Mouse (Mus musculus): ENCODE results near the gene Rsad2. TPM values are rescaled to one million over a fixed set of nuclear protein-coding genes. Genes with fewer than 3 reads are reported as not detected.

Gene Rsad2
- polyA plus RNA-seq, 1 experiment from 2014 or later: 12.8 TPM

- H3K9ac ChIP-seq (ENCODE audit: low read depth, low read length): no peak overlapping the region
- no peak overlapping the region for H3K4me3 ChIP-seq (ENCODE audit: low read depth, low read length)
- no peak overlapping the region for H3K27ac ChIP-seq (ENCODE audit: low read length)
- no peak for ATAC-seq (ENCODE audit: low read depth)
- no peaks in the 10 kb centered on the region for H3K9me3 ChIP-seq (replicated peaks; ENCODE audit: control insufficient read depth, low read length)
- peaks cover 4% of the 10 kb centered on the region; the same call in 1 of the 2 replicates for H3K4me1 ChIP-seq (ENCODE audit: control insufficient read depth, low read depth, low read length)
- H3K4me2 ChIP-seq (ENCODE audit: low read depth, low read length): no peak overlapping the region
- no peaks in the 10 kb centered on the region for H3K27me3 ChIP-seq (ENCODE audit: control insufficient read depth, insufficient read depth, low read depth, low read length)
- 76% methylated on average over 2 of the region's 2 CpGs for WGBS (ENCODE audit: insufficient replicate concordance)
- H3K36me3 ChIP-seq (ENCODE audit: control insufficient read depth, insufficient read depth): no peaks in the 10 kb centered on the region
Measured at GRCm38 (mm10) chr12:26424841-26425240, 31.4 kb downstream of the Rsad2 start.

- Histone ChIP-seq H3K36me3 (ENCODE audit: control insufficient read depth, insufficient read depth) (no peaks in the 10 kb centered on the region), H3K4me2 (ENCODE audit: low read depth, low read length) (no peak overlapping the region), H3K9ac (ENCODE audit: low read depth, low read length) (no peak overlapping the region), H3K4me3 (ENCODE audit: low read depth, low read length) (no peak overlapping the region), H3K4me1 (ENCODE audit: control insufficient read depth, low read depth, low read length) (no peaks in the 10 kb centered on the region), H3K27me3 (ENCODE audit: control insufficient read depth, insufficient read depth, low read depth, low read length) (peaks cover 16% of the 10 kb centered on the region), H3K27ac (ENCODE audit: low read length) (no peak overlapping the region), H3K9me3 (replicated peaks; ENCODE audit: control insufficient read depth, low read length) (no peaks in the 10 kb centered on the region)
- WGBS (ENCODE audit: insufficient replicate concordance): 30% methylated on average over 4 of the region's 4 CpGs
- ATAC-seq (ENCODE audit: low read depth): no peak; the same call in 1 of the 2 replicates
Measured at GRCm38 (mm10) chr12:26418322-26418721, 37.9 kb downstream of the Rsad2 start.

GRCm38 (mm10) chr12:26416636-26417295 lies 39.5 kb downstream of the Rsad2 start:
- WGBS (ENCODE audit: insufficient replicate concordance): 61% methylated on average over 7 of the region's 7 CpGs
- no peak overlapping the region for H3K9ac ChIP-seq (ENCODE audit: low read depth, low read length)
- peaks cover 16% of the 10 kb centered on the region for H3K27me3 ChIP-seq (ENCODE audit: control insufficient read depth, insufficient read depth, low read depth, low read length)
- no peaks in the 10 kb centered on the region for H3K9me3 ChIP-seq (replicated peaks; ENCODE audit: control insufficient read depth, low read length)
- H3K4me1 ChIP-seq (ENCODE audit: control insufficient read depth, low read depth, low read length): no peaks in the 10 kb centered on the region
- no peaks in the 10 kb centered on the region for H3K36me3 ChIP-seq (ENCODE audit: control insufficient read depth, insufficient read depth)
- H3K4me2 ChIP-seq (ENCODE audit: low read depth, low read length): no peak overlapping the region
- H3K4me3 ChIP-seq (ENCODE audit: low read depth, low read length): no peak overlapping the region
- ATAC-seq (ENCODE audit: low read depth): no peak
- no peak overlapping the region for H3K27ac ChIP-seq (ENCODE audit: low read length)

- Histone ChIP-seq H3K27me3 (ENCODE audit: control insufficient read depth, insufficient read depth, low read depth, low read length) (peaks cover 16% of the 10 kb centered on the region), H3K9me3 (replicated peaks; ENCODE audit: control insufficient read depth, low read length) (no peaks in the 10 kb centered on the region), H3K27ac (ENCODE audit: low read length) (no peak within 1 kb of the TSS), H3K9ac (ENCODE audit: low read depth, low read length) (peak within 1 kb of the TSS; percentile 59), H3K4me2 (ENCODE audit: low read depth, low read length) (peak within 1 kb of the TSS; percentile 79), H3K4me1 (ENCODE audit: control insufficient read depth, low read depth, low read length) (no peaks in the 10 kb centered on the region), H3K36me3 (ENCODE audit: control insufficient read depth, insufficient read depth) (no peaks in the 10 kb centered on the region), H3K4me3 (ENCODE audit: low read depth, low read length) (peak within 1 kb of the TSS; percentile 66)
- under 1% methylated on average over 43 of the region's 45 CpGs for WGBS (ENCODE audit: insufficient replicate concordance)
- ATAC-seq (ENCODE audit: low read depth): peak; percentile 79
Measured at GRCm38 (mm10) chr12:26415104-26415771, 41.0 kb downstream of the Rsad2 start, which contains the start of gene Rnf144a. TSS of gene Rnf144a (minus strand) at chr12:26415254.

- ATAC-seq (ENCODE audit: low read depth): peak; percentile 39
- no peaks in the 10 kb centered on the region for H3K36me3 ChIP-seq (ENCODE audit: control insufficient read depth, insufficient read depth)
- H3K9me3 ChIP-seq (replicated peaks; ENCODE audit: control insufficient read depth, low read length): no peaks in the 10 kb centered on the region
- H3K4me1 ChIP-seq (ENCODE audit: control insufficient read depth, low read depth, low read length): no peaks in the 10 kb centered on the region
- peak overlapping the region; percentile 66 for H3K4me3 ChIP-seq (ENCODE audit: low read depth, low read length)
- H3K27ac ChIP-seq (ENCODE audit: low read length): no peak overlapping the region
- WGBS (ENCODE audit: insufficient replicate concordance): under 1% methylated on average over 64 of the region's 64 CpGs
- H3K27me3 ChIP-seq (ENCODE audit: control insufficient read depth, insufficient read depth, low read depth, low read length): peaks cover 16% of the 10 kb centered on the region
- peak overlapping the region; percentile 59 for H3K9ac ChIP-seq (ENCODE audit: low read depth, low read length)
- peak overlapping the region; percentile 79 for H3K4me2 ChIP-seq (ENCODE audit: low read depth, low read length)
Measured at GRCm38 (mm10) chr12:26414451-26415103, 41.7 kb downstream of the Rsad2 start.

GRCm38 (mm10) chr12:26413961-26414411 lies 42.3 kb downstream of the Rsad2 start:
- Histone ChIP-seq H3K27ac (ENCODE audit: low read length) (no peak overlapping the region), H3K9ac (ENCODE audit: low read depth, low read length) (no peak overlapping the region; the same call in 1 of the 2 replicates), H3K4me1 (ENCODE audit: control insufficient read depth, low read depth, low read length) (no peaks in the 10 kb centered on the region), H3K36me3 (ENCODE audit: control insufficient read depth, insufficient read depth) (no peaks in the 10 kb centered on the region), H3K9me3 (replicated peaks; ENCODE audit: control insufficient read depth, low read length) (no peaks in the 10 kb centered on the region), H3K27me3 (ENCODE audit: control insufficient read depth, insufficient read depth, low read depth, low read length) (peaks cover 16% of the 10 kb centered on the region), H3K4me2 (ENCODE audit: low read depth, low read length) (peak overlapping the region; percentile 79), H3K4me3 (ENCODE audit: low read depth, low read length) (peak overlapping the region; percentile 66)
- no peak for ATAC-seq (ENCODE audit: low read depth)
- WGBS (ENCODE audit: insufficient replicate concordance): 35% methylated on average over 8 of the region's 8 CpGs

GRCm38 (mm10) chr12:26412802-26413201 lies 43.5 kb downstream of the Rsad2 start:
- no peak overlapping the region for H3K4me3 ChIP-seq (ENCODE audit: low read depth, low read length)
- 72% methylated on average over 6 of the region's 6 CpGs for WGBS (ENCODE audit: insufficient replicate concordance)
- no peaks in the 10 kb centered on the region for H3K4me1 ChIP-seq (ENCODE audit: control insufficient read depth, low read depth, low read length)
- no peaks in the 10 kb centered on the region for H3K36me3 ChIP-seq (ENCODE audit: control insufficient read depth, insufficient read depth)
- no peak overlapping the region for H3K9ac ChIP-seq (ENCODE audit: low read depth, low read length)
- no peak overlapping the region for H3K27ac ChIP-seq (ENCODE audit: low read length)
- peaks cover 16% of the 10 kb centered on the region for H3K27me3 ChIP-seq (ENCODE audit: control insufficient read depth, insufficient read depth, low read depth, low read length)
- H3K4me2 ChIP-seq (ENCODE audit: low read depth, low read length): no peak overlapping the region
- no peaks in the 10 kb centered on the region for H3K9me3 ChIP-seq (replicated peaks; ENCODE audit: control insufficient read depth, low read length)
- ATAC-seq (ENCODE audit: low read depth): no peak

- no peak overlapping the region for H3K4me2 ChIP-seq (ENCODE audit: low read depth, low read length)
- no peaks in the 10 kb centered on the region for H3K9me3 ChIP-seq (replicated peaks; ENCODE audit: control insufficient read depth, low read length)
- H3K9ac ChIP-seq (ENCODE audit: low read depth, low read length): no peak overlapping the region
- H3K27ac ChIP-seq (ENCODE audit: low read length): no peak overlapping the region
- H3K4me1 ChIP-seq (ENCODE audit: control insufficient read depth, low read depth, low read length): no peaks in the 10 kb centered on the region
- H3K27me3 ChIP-seq (ENCODE audit: control insufficient read depth, insufficient read depth, low read depth, low read length): peaks cover 16% of the 10 kb centered on the region
- 69% methylated on average over 10 of the region's 10 CpGs for WGBS (ENCODE audit: insufficient replicate concordance)
- H3K4me3 ChIP-seq (ENCODE audit: low read depth, low read length): no peak overlapping the region
- ATAC-seq (ENCODE audit: low read depth): no peak
- H3K36me3 ChIP-seq (ENCODE audit: control insufficient read depth, insufficient read depth): no peaks in the 10 kb centered on the region
Measured at GRCm38 (mm10) chr12:26411841-26412450, 44.3 kb downstream of the Rsad2 start.
